Mouse (Mus musculus) right cerebral cortex, postnatal 25 days (tissue): Measurements from ENCODE around the gene Hoxa7.

Experiments used
- DNase-seq: peaks from one replicate; pipeline ENCODE4 v3.0.0; 2022

Gene Hoxa7

GRCm38 (mm10) chr6:52221337-52221992, at the start of gene Hoxa7:
Gene Hoxa7, minus strand, starts transcription at chr6:52221854.
- peak; percentile 72 for DNase-seq

DNA sequence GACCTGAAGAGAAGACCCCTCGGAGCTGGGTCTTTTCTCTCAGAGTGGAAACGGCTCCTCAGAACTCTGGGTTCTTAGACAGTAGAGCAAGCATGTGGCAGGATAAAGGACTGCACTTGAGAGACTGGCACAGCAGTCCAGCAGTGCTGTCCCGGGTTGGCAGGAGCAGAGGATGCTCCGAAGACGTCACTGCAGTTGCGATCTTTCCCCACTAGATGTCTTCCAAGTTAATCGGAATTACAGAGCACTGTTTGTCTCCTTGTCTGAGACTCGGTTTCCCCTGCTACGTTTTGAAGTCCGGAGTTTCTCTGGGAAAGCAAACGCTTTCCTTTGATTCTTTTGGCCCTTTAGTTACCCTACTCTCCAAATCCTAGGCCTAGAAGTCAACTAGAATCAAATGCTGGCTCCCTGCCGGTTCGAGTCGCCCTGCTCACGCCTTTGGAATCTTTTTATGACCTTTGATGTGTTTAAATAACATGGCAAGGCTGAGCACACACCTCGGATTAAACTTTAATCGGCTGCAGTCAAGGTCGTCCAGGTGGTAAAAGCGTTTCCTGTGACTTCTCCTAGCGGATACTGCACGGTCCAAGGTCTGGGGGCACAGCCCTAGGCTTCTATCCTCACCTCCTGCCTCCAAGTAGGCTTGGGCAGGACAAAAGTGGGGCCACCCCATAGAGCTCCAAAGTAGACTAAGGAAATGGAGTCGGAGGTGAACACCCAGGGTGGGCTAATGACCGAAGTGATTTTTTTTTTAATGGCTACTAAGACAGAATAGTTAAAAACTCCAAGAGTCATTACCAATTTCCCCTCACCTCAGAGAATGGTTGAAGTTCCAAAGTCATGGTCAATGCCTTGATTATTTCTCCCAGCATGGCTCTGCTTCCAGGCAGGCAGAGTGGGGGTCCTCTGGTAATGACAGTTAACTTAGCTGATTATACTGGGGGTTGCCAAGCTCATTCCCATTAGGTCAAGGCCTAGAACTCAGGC, 49.1 kb upstream of the Hoxa7 start:
- no peak for DNase-seq

GRCm38 (mm10) chr6:52268756-52269155, 47.1 kb upstream of the Hoxa7 start:
- DNase-seq = no peak

GRCm38 (mm10) chr6:52268341-52268740, 46.7 kb upstream of the Hoxa7 start:
- DNase-seq = no peak

- no peak for DNase-seq
Observed at GRCm38 (mm10) chr6:52267691-52268090, 46.0 kb upstream of the Hoxa7 start.

DNA sequence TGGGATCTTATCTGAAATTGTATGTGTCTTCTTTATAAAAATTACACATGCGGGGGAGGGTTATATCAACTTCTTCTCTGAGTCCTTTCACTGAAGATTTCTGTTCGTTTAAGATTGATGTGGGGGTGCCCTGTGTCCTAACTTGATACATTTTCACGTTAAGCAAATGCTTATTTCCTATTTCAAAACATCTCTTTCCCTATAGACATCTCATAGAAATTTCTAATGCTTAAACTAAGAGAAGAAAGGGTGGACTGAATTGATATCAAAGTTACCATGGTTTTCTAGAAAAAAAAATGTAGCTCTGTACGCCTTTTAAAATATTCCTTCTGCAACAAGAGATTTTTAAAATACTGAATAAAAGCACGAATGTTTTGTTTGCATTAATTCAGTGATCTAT, 45.6 kb upstream of the Hoxa7 start:
- no peak for DNase-seq

- DNase-seq = no peak
Observed at GRCm38 (mm10) chr6:52266666-52266985, 45.0 kb upstream of the Hoxa7 start.

GRCm38 (mm10) chr6:52265913-52266665, 44.4 kb upstream of the Hoxa7 start:
- no peak for DNase-seq

GRCm38 (mm10) chr6:52265306-52265912, 43.8 kb upstream of the Hoxa7 start:
- DNase-seq = no peak

- no peak for DNase-seq
Observed at GRCm38 (mm10) chr6:52264106-52264790, 42.6 kb upstream of the Hoxa7 start.

DNA sequence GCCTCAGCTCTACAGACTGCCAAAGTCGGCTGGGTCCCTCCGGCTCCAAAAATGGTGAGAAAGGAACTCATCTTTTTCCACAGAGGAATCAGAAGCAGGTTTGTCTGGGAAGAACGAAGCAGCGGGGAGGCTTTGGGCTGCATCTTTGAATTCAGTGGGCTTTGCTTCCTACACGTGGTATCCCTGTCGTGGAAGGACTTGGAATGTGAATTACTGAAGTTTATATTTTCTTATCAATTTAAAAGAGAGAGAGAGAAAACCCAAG, 41.6 kb upstream of the Hoxa7 start:
- no peak for DNase-seq

GRCm38 (mm10) chr6:52262463-52263320, 41.0 kb upstream of the Hoxa7 start:
- no peak for DNase-seq

DNA sequence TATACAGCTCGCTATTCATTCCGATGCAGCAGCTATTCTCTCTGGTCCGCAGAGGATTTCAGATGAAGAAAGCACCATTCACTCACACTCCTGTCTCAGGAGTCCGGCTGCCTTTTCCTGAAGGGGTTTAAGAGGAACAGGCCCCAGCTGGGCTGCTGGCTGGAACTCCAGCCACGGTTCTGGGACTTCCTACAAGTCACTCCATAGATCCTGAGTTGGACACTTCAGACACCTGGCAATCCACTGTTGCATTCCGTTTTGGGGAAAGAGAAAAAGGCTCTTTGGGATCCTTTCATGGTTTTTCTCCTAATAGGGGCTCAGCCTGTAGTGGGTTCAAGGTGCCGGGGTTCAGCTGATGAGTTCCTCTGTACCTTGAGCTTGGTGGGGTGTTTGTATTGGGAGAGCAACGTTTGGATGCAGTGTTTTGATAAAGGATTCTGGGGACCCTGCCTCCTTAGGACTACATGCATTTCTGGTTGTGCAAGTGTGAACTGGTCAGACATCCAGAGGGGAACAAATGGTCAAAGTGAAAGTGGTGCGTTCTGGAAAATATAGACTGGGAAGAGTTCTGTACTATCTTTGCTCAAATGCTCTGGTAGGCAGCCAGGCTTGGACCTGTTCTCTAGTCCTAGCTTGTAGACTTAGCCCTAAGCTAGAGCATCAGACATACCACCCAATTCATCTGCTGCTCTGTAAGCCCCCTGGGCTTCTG, 40.3 kb upstream of the Hoxa7 start:
- DNase-seq = no peak

DNA sequence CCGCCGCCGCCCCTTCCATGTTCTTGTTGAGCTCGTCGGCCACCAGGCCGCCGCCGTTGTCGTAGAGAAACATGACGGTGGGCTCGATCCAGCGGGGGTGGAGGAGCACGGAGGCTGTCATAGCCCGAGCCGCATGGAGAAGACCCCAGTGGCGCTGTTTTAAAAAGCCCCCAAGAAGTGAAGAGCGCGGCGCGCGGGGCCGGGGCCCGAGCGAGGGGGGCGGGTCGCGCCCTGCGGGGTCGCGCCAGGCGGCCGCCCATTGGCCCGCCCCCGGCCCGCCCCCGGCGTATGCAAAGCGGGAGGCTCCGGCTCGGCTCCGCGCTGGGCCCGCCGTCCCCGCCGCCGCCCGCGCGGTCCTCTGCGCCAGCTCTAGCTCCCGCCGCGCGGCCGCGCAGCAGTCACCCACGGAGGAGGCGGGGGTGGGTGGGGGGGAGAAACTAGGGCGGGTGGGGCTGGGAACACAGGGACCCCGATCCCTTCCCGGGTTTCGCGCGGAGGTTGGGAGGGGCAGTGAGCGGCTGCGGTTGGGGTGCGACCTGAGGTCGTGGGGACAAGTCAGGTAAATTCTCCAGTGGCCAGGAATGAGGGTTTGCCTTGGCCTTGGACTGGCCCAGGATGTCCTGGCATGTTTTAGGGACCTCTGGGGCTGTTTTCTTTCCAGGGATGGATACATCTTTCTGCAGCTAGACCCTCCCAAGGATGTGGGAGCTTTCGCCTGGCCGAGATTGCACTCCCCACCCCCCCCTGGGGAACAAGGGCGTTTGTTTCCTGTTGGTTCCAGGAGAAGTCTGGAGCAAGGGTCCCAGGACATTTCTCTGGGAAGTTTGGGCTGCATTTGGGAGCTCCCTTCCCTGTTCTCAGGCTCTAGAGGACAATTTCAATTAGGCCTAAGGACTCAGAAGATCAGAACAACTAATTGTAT, 39.3 kb upstream of the Hoxa7 start, which contains the start of gene Hoxa13:
TSS of gene Hoxa13 (minus strand) at position 227 of the 922 bp plus-strand sequence.
- DNase-seq = no peak

DNA sequence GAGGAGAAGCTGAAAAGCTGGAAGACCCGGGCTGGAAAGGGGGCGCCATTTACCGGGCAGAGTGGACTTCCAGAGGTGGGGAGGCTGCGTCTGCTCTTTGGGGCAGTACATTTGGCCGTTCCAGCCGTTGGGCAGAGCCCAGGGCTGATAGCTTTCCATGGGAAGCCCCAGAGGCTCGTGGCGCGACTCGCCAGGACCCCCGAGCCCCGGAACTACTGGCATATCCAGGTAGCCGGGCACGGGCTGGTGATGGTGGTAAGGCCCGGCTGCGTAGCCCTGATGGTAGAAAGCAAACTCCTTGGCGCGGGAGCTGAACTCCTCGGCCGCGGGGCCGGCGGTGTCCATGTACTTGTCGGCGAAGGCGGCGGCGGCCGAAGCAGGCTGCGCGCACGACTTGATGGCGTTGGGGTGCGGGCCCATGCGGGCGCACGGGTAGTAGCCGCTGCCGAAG, 38.2 kb upstream of the Hoxa7 start:
- DNase-seq = no peak

DNA sequence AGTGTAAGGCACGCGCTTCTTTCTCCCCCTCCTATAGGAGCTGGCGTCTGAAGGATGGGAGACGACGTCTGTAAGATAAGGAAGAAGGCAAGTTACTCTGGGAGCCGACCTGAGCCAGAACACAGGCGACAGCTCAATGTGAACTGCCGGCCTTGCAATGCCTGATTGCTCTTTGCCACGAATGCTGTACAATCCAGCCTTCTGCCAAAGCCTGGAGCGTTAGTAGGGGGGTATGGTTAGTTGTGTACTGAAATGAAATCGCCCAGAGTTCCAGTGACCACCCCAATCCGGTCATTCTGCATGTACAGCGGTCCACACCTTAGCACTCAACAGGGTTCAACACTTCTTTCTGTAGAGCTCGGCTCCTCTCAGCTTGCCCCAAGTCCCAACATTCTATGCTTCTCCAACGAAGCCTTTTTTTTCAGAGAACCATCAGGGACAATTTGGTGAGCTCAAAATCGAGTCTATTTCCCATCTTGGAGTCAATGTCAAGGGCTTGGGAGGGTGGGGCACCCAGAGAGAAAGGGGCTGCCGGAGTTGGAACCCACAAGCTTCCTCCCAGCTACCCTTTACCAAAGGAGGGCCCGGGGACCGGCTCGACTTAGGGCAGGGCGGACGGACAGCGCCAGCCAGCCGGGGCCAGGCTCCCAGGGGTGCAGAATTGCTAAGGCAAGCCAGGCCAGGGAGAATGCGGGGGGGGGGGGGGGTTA, 37.6 kb upstream of the Hoxa7 start:
- DNase-seq = no peak

DNA sequence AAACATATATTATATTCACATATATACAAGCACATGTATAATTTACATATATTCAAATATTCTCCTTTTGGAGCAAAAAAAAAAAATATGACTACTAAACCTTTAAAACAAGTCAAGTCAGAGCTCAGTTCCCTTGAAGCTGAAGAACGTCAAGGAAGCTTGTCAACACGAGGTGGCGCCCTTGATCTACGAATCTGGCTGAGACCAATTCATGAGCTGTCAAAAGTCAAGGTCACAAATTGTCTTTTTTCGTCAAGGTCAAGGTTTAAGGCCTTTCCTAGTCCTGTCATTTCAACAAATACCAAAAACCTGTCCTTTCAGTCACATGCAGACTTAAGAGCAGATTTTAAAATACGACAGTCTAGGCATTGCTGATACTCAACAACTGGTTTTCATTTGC, 35.3 kb upstream of the Hoxa7 start:
- DNase-seq = no peak

- DNase-seq = no peak
Observed at GRCm38 (mm10) chr6:52253511-52254500, 32.2 kb upstream of the Hoxa7 start.
